Mouse (Mus musculus): ENCODE data around the gene Wdr11. TPM values are rescaled to one million over a fixed set of nuclear protein-coding genes. Genes with fewer than 3 reads are reported as not detected.

The Wdr11 gene
- polyA plus RNA-seq, 1 experiment from 2014 or later, result 44.7 TPM

GRCm38 (mm10) chr7:129655604-129656226, 64.1 kb downstream of the Wdr11 start:
- Histone ChIP-seq H3K27ac (no peak overlapping the region), H3K9me3 (replicated peaks) (no peaks in the 10 kb centered on the region), H3K4me1 (peaks cover 27% of the 10 kb centered on the region), H3K27me3 (peaks cover 25% of the 10 kb centered on the region; the same call in 1 of the 2 replicates), H3K36me3 (no peaks in the 10 kb centered on the region), H3K4me2 (replicated peaks) (no peak overlapping the region), H3K9ac (no peak overlapping the region), H3K4me3 (no peak overlapping the region)
- 54% methylated on average over 14 of the region's 14 CpGs for WGBS
- no peak for ATAC-seq (ENCODE audit: low FRiP score)

- 85% methylated on average over 8 of the region's 8 CpGs for WGBS
- no peak for ATAC-seq (ENCODE audit: low FRiP score)
- Histone ChIP-seq H3K27ac (no peak overlapping the region), H3K4me2 (replicated peaks) (no peak overlapping the region), H3K4me1 (peaks cover 29% of the 10 kb centered on the region), H3K9ac (no peak overlapping the region), H3K9me3 (replicated peaks) (no peaks in the 10 kb centered on the region), H3K4me3 (no peak overlapping the region), H3K27me3 (peaks cover 14% of the 10 kb centered on the region; the same call in 1 of the 2 replicates), H3K36me3 (no peaks in the 10 kb centered on the region)
Observed at GRCm38 (mm10) chr7:129657867-129658266, 66.2 kb downstream of the Wdr11 start.

DNA sequence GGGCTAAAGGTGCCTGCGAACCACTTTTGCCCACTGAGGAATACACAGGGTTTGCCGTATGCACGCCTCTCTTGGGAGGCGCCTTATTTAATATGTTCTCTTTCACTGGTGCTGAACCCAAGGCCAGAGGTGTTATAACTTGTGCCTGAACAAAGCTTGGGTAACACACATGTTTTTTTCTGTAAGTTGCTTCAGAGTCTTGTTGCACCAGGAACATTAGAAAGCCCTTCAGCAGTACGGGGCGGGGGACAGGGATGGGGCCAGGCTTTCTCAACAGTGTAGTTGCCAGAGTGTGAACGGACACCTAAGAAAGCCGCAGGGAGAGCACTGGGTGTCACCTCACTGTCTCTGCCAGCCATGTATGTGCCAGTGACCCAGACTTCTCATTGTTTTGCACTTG, 68.1 kb downstream of the Wdr11 start:
- Histone ChIP-seq H3K27me3 (peaks cover 5% of the 10 kb centered on the region; the same call in 1 of the 2 replicates), H3K4me1 (peaks cover 31% of the 10 kb centered on the region), H3K4me2 (replicated peaks) (no peak overlapping the region), H3K9ac (no peak overlapping the region), H3K9me3 (replicated peaks) (no peaks in the 10 kb centered on the region), H3K4me3 (no peak overlapping the region), H3K36me3 (no peaks in the 10 kb centered on the region), H3K27ac (no peak overlapping the region)
- ATAC-seq (ENCODE audit: low FRiP score), result no peak
- WGBS, result 79% methylated on average over 8 of the region's 8 CpGs

- Histone ChIP-seq H3K36me3 (no peaks in the 10 kb centered on the region), H3K27me3 (peaks cover 4% of the 10 kb centered on the region; the same call in 1 of the 2 replicates)
Observed at GRCm38 (mm10) chr7:129660546-129660945, 68.9 kb downstream of the Wdr11 start.

GRCm38 (mm10) chr7:129662051-129662789, 70.6 kb downstream of the Wdr11 start:
- Histone ChIP-seq H3K9ac (no peak overlapping the region), H3K4me3 (no peak overlapping the region), H3K4me2 (replicated peaks) (no peak overlapping the region), H3K27ac (no peak overlapping the region), H3K27me3 (no peaks in the 10 kb centered on the region), H3K36me3 (no peaks in the 10 kb centered on the region), H3K9me3 (replicated peaks) (no peaks in the 10 kb centered on the region), H3K4me1 (peaks cover 20% of the 10 kb centered on the region)
- 63% methylated on average over 16 of the region's 16 CpGs for WGBS
- ATAC-seq (ENCODE audit: low FRiP score), result no peak

More at GRCm38 (mm10) chr7:129660546-129660945, 68.9 kb downstream of the Wdr11 start:
- H3K9ac ChIP-seq, result no peak overlapping the region
- no peak overlapping the region for H3K27ac ChIP-seq
- no peak overlapping the region for H3K4me3 ChIP-seq
- WGBS, result 90% methylated on average over 9 of the region's 9 CpGs
- peaks cover 28% of the 10 kb centered on the region for H3K4me1 ChIP-seq
- ATAC-seq (ENCODE audit: low FRiP score), result no peak
- H3K9me3 ChIP-seq (replicated peaks), result no peaks in the 10 kb centered on the region
- no peak overlapping the region for H3K4me2 ChIP-seq (replicated peaks)

DNA sequence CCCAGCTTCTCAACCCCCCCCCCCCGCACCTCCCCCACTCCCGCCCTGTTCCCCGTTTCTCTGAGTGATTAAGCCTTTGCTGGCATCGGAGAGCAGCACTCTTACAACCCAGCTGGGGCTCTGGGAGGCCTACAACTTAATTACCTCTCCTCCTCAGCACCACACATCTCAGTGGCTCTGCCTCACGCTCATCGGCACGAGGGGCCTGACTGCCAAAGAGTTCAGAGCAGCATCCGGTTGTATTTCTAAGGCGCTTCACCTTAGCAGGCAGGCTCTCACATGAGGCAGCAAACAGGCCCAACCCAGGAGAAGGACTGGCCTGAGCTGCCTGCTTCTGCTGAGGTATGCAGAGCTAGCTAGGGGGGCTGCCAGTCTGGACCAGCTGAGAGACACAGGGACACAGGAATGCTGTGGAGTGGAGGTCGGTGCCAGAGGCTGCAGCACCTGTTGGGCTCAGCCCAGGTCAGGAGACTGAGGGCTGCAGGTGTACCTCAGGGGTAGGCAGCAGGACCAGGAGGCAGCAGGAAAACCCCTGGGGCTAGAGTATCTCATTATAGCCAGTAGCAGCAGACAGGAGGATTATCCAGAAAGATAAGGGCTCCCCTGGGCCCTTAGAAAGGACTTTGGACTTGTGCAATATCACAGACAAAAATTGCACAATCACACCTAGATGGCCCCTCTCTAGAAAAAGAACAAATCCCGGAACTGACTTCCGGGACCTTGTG, 72.3 kb downstream of the Wdr11 start:
- Histone ChIP-seq H3K9me3 (replicated peaks) (no peaks in the 10 kb centered on the region), H3K36me3 (no peaks in the 10 kb centered on the region), H3K4me1 (peaks cover 20% of the 10 kb centered on the region), H3K27ac (no peak overlapping the region), H3K4me3 (no peak overlapping the region), H3K4me2 (replicated peaks) (no peak overlapping the region), H3K27me3 (no peaks in the 10 kb centered on the region), H3K9ac (no peak overlapping the region)
- no peak for ATAC-seq (ENCODE audit: low FRiP score)
- WGBS, result 23% methylated on average over 12 of the region's 12 CpGs

DNA sequence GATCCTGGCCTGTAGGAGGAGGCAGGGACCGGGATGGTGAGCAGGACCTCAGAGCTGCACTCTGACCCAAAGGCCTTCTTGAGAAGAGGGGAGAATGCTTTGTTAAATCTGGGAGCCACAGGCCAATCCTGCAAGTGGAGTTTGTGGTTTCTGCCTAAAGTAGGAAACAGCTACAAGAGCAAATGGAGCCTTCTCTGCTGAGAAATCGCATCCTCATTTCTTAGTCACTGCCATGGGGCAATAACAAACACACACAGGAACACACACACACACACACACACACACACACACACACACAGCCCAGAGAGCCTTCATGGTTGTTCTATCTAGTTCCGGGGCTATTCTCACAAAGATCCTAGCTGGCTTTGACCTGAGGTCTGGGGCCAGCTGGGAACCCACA, 73.7 kb downstream of the Wdr11 start:
- Histone ChIP-seq H3K4me3 (no peak overlapping the region), H3K4me1 (peaks cover 19% of the 10 kb centered on the region), H3K27ac (no peak overlapping the region), H3K4me2 (replicated peaks) (no peak overlapping the region), H3K27me3 (no peaks in the 10 kb centered on the region), H3K36me3 (no peaks in the 10 kb centered on the region), H3K9me3 (replicated peaks) (no peaks in the 10 kb centered on the region), H3K9ac (no peak overlapping the region)
- ATAC-seq (ENCODE audit: low FRiP score), result no peak
- 87% methylated on average over 3 of the region's 3 CpGs for WGBS

DNA sequence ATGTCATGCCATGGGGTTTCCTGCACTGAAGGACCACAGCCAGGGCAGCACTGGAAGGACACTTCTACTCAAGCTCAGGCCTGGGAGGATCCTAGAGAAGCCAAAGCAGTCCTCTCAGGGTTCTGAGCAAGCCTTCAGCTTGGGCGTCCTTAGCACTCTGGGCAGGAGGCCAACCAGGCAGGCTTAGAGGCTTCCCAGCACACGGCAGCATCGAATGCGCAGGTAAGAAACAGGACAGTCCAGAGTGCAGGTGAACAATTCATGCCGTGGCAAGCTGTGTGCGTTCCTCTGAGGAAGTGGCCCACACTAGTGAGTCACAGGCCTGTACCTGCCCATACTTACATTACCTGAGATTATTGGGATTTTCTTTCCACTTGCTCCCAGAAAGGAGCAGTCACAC, 74.3 kb downstream of the Wdr11 start:
- H3K9ac ChIP-seq, result no peak overlapping the region
- 90% methylated on average over 6 of the region's 6 CpGs for WGBS
- no peak overlapping the region for H3K27ac ChIP-seq
- H3K27me3 ChIP-seq, result no peaks in the 10 kb centered on the region
- H3K9me3 ChIP-seq (replicated peaks), result no peaks in the 10 kb centered on the region
- H3K4me2 ChIP-seq (replicated peaks), result no peak overlapping the region
- H3K36me3 ChIP-seq, result no peaks in the 10 kb centered on the region
- no peak overlapping the region for H3K4me3 ChIP-seq
- H3K4me1 ChIP-seq, result peaks cover 18% of the 10 kb centered on the region
- ATAC-seq (ENCODE audit: low FRiP score), result no peak

DNA sequence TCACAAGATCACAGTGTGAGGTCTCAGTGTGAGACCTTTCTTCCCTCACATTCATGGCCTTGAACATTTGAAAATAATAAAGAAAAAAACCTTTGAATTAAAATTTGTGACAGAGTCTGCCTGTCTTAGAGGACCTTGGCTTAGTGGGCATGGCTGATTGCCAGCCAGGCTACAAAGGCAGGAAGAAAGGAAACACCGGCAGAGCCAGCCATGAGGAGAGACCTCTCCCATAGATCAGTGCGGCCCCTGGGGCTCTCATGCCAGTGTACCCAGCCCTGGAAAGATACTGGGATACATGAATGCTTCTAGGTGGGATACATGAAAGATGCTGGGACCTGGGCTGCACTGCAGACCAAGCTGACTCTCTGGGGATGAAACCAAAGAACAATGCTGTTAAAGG, 74.9 kb downstream of the Wdr11 start:
- Histone ChIP-seq H3K9me3 (replicated peaks) (no peaks in the 10 kb centered on the region), H3K4me2 (replicated peaks) (no peak overlapping the region), H3K9ac (no peak overlapping the region), H3K27me3 (no peaks in the 10 kb centered on the region), H3K36me3 (no peaks in the 10 kb centered on the region), H3K4me1 (peaks cover 18% of the 10 kb centered on the region), H3K4me3 (no peak overlapping the region), H3K27ac (no peak overlapping the region)
- WGBS, result 65% methylated on average over 2 of the region's 2 CpGs
- no peak for ATAC-seq (ENCODE audit: low FRiP score)

- Histone ChIP-seq H3K4me1 (peaks cover 8% of the 10 kb centered on the region), H3K4me3 (no peak overlapping the region), H3K4me2 (replicated peaks) (no peak overlapping the region), H3K36me3 (no peaks in the 10 kb centered on the region), H3K27me3 (no peaks in the 10 kb centered on the region), H3K9ac (no peak overlapping the region), H3K27ac (no peak overlapping the region), H3K9me3 (replicated peaks) (no peaks in the 10 kb centered on the region)
- no peak for ATAC-seq (ENCODE audit: low FRiP score)
- WGBS, result 90% methylated on average over 10 of the region's 10 CpGs
Observed at GRCm38 (mm10) chr7:129670280-129670679, 78.6 kb downstream of the Wdr11 start.

DNA sequence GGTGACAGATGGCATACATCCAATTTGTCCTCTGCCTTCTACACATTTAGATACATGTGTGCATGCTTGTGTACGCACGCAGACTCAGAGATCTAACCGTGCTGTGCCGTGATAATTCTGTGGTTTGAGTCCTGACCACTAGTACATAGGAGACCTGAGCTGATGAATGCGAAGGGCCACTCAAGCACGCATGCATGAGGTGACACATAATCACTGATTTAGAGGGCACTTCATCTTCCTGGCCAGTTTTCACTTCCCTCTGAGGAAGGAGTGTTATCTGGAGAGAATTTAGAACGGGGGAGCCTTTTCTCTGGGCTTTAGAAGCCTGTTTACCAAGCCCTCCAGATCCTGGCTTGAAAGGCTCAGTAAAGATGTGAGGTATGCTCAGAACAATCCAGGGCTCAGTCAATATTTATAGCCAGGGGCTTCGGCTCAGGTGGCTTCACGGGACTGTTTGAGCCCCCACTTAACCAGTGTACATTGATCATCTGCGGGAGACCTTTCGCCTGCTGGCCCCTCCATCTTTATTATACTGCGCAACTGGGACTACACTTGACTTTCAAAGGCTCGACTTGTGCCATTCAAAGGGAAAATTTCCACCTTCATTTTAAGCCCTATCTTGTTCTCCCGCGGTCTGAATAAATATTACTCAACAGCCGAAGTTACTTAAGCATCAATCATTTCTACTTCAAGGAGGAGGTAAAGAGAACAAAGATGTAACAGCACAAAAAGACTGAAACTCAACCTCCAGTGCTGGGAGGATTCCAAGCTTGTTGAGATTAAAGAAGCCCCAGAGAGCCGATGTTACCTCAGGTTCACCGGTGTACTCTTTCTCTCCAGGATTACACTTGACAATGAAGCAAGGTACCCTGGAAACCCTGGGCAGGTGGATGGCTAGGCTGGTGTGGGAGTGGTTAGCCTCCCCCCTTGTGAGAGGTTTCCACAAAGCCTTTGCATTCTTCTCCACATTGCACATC, 80.3 kb downstream of the Wdr11 start:
- Histone ChIP-seq H3K27me3 (no peaks in the 10 kb centered on the region), H3K4me2 (replicated peaks) (no peak overlapping the region), H3K4me3 (no peak overlapping the region), H3K9ac (no peak overlapping the region), H3K4me1 (peaks cover 8% of the 10 kb centered on the region), H3K9me3 (replicated peaks) (no peaks in the 10 kb centered on the region), H3K36me3 (no peaks in the 10 kb centered on the region), H3K27ac (no peak overlapping the region)
- ATAC-seq (ENCODE audit: low FRiP score), result no peak
- WGBS, result 88% methylated on average over 18 of the region's 18 CpGs
